Mouse (Mus musculus): ENCODE measurements around the gene Gm20695. TPM values are rescaled to one million over a fixed set of nuclear protein-coding genes. Genes with fewer than 3 reads are reported as not detected.

The Gm20695 gene
- 3.4 and 3.9 TPM in 2 replicates for polyA plus RNA-seq (2015; fragmentation: Nextera tagmentation; extraction: Ambion mirVana)

DNA sequence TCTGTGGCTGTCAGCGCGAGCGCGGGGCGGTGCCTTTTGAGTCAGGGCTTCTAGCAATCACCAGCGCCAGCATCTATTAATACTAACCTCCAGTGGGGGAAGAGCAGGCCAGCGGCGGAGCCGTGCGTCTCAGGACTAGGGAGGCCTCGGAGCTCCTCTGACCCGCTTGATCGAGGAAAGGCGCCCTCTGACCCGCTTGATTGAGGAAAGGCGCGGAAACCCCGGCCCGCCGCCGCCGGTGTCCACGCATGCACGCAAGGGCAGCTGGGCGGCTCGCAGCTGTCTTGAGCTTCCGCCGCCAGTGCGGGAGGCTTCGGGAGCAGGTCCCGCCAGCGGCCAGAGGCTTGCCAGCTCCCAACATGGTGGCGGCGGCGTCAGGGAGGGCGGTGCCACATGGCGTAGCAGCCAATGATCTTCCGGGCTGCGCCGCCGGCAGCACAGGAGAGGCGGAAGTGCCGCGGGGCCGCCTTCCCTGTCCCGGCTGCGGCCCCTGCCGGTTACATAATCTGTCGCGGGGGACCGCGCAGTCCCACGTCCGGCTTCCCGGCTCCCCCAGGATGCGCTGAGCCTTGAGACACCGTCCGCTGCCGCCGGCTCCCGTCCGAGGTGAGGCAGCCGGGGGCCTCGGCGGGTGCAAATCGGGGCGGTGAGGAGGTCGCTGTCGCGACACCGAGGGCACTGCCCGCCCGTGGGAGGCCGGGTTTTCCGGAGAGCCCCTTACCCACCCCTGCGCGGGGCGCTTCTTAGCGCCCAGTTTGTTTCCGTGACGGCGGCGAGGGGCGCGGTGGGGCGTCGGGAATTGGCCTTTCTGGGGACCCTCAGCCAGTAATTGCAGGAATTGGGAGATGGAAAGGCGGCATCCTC lies at the start of gene Gm20695, which contains the start of gene Zfp597:
Gene Gm20695 (plus strand): TSS at position 448 of the 864 bp plus-strand sequence.
Gene Zfp597 (minus strand): TSS at position 361 of the 864 bp plus-strand sequence.
- peaks cover 19% of the 10 kb centered on the region for H3K4me1 ChIP-seq (ENCODE audit: insufficient read depth)
- 2% methylated on average over 81 of the region's 88 CpGs for WGBS (ENCODE audit: insufficient replicate concordance)
- peak within 1 kb of the TSS; percentile 95 for H3K27ac ChIP-seq (ENCODE audit: low read depth)
- H3K4me2 ChIP-seq (ENCODE audit: low read depth, low read length): peak within 1 kb of the TSS; percentile 97
- H3K9ac ChIP-seq (replicated peaks): peak within 1 kb of the TSS; percentile 98
- no peak for TF ChIP-seq EP300 (IDR thresholded peaks at IDR 0.05; ENCODE audit: low read depth)
- TF ChIP-seq CTCF (IDR thresholded peaks at IDR 0.05; ENCODE audit: low read depth): peak; percentile 70
- H3K36me3 ChIP-seq (replicated peaks; ENCODE audit: insufficient read depth, low read length): peaks cover 3% of the 10 kb centered on the region
- no peaks in the 10 kb centered on the region for H3K9me3 ChIP-seq (ENCODE audit: low read length)
- DNase-seq: peak; percentile 96
- no peaks in the 10 kb centered on the region for H3K27me3 ChIP-seq (ENCODE audit: insufficient read depth, low read length)
- ATAC-seq: peak; percentile 97
- H3K4me3 ChIP-seq (ENCODE audit: low read depth, low read length): peak within 1 kb of the TSS; percentile 99

DNA sequence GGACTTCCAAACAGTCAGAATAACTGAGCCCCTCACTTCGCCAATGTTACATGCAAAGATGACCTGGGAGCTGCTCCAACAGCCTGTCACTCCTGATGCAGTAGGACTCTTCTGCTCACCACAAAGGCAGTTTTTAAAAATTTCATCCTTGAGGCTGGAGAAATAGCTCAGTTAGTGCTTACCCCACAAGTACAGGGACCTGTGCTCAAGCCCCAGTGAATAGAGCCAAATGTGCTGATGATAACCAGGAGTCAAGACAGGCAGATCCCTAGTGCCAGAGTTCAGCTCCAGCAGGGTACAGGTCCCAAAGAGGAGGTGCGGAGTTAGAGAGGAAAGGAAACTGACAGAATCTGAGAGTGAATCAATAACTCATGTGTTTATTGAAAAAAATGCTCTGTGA lies 49.0 kb upstream of the Gm20695 start:
- H3K4me2 ChIP-seq (ENCODE audit: low read depth, low read length): no peak overlapping the region
- TF ChIP-seq EP300 (IDR thresholded peaks at IDR 0.05; ENCODE audit: low read depth) (no peak), CTCF (IDR thresholded peaks at IDR 0.05; ENCODE audit: low read depth) (no peak)
- no peaks in the 10 kb centered on the region for H3K9me3 ChIP-seq (ENCODE audit: low read length)
- no peak overlapping the region for H3K9ac ChIP-seq (replicated peaks)
- H3K4me3 ChIP-seq (ENCODE audit: low read depth, low read length): no peak overlapping the region
- H3K4me1 ChIP-seq (ENCODE audit: insufficient read depth): no peaks in the 10 kb centered on the region
- 72% methylated on average over 2 of the region's 2 CpGs for WGBS (ENCODE audit: insufficient replicate concordance)
- DNase-seq: no peak
- no peaks in the 10 kb centered on the region for H3K36me3 ChIP-seq (replicated peaks; ENCODE audit: insufficient read depth, low read length)
- ATAC-seq: no peak
- no peaks in the 10 kb centered on the region for H3K27me3 ChIP-seq (ENCODE audit: insufficient read depth, low read length)
- H3K27ac ChIP-seq (ENCODE audit: low read depth): no peak overlapping the region

DNA sequence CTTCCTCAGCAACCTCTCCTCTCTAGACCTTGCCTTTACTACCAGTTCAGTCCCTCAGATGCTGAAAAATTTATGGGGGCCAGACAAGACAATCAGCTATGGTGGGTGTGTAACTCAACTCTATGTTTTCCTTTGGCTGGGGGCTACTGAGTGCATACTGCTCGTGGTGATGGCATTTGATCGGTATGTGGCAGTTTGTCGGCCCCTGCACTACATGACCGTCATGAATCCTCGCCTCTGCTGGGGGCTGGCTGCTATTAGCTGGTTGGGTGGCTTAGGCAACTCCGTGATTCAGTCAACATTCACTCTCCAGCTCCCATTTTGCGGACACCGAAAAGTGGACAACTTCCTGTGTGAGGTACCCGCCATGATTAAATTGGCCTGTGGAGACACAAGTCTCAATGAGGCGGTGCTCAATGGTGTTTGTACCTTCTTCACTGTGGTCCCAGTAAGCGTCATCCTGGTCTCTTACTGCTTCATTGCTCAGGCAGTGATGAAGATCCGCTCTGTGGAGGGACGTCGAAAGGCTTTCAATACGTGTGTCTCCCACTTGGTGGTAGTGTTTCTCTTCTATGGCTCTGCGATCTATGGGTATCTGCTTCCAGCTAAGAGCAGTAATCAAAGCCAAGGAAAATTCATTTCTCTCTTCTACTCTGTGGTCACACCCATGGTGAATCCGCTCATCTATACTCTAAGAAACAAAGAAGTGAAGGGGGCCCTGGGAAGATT lies 45.1 kb upstream of the Gm20695 start:
- Histone ChIP-seq H3K36me3 (replicated peaks; ENCODE audit: insufficient read depth, low read length) (no peaks in the 10 kb centered on the region), H3K4me1 (ENCODE audit: insufficient read depth) (no peaks in the 10 kb centered on the region), H3K27me3 (ENCODE audit: insufficient read depth, low read length) (no peaks in the 10 kb centered on the region), H3K4me2 (ENCODE audit: low read depth, low read length) (no peak overlapping the region), H3K9ac (replicated peaks) (no peak overlapping the region), H3K4me3 (ENCODE audit: low read depth, low read length) (no peak overlapping the region), H3K9me3 (ENCODE audit: low read length) (no peaks in the 10 kb centered on the region), H3K27ac (ENCODE audit: low read depth) (no peak overlapping the region)
- TF ChIP-seq EP300 (IDR thresholded peaks at IDR 0.05; ENCODE audit: low read depth): no peak
- TF ChIP-seq CTCF (IDR thresholded peaks at IDR 0.05; ENCODE audit: low read depth): peak; percentile 79
- 54% methylated on average over 17 of the region's 17 CpGs for WGBS (ENCODE audit: insufficient replicate concordance)
- DNase-seq (peak; percentile 31), ATAC-seq (peak; percentile 25; the same call in 1 of the 2 replicates)

DNA sequence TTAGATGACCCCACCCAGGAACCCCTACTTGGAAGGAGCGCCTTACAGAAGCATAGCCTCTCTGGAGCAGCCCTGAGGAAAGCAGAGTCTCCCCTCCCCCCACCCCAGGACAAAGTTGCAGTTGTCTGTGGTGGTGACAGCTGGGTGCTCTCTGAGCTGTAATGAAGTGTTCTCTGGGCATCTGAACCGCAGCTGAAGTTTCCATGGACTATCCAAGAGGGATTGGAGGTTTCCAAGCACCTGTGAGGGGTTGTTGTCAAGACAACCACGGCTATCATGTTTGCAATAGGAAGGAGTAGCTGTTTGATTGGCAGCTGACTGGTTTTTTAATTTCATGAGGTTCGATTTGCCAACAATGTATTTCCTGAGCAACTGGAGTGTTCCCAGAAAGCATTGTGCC lies 41.5 kb upstream of the Gm20695 start:
- H3K27ac ChIP-seq (ENCODE audit: low read depth): peak overlapping the region; percentile 84
- WGBS (ENCODE audit: insufficient replicate concordance): 20% methylated on average over 4 of the region's 4 CpGs
- DNase-seq: no peak

DNA sequence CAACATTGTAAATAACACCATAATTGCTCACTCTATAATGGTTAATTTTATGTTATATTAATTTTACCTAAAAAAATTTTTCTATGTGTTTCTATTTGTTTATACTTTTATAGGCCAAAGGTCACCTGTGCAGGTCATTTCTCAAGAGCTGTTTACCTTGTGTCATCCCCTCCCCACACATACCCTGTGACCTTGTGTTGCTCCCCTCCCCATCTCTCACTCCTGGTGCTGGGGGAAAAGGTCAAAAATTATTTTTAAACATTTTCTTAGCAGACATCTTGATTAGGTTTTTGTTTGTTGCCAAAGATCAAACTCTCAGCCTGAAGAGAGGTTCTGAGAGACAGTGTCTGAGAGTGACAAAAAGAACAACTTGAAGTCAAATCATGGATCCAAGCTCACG lies 40.7 kb upstream of the Gm20695 start:
- Histone ChIP-seq H3K9me3 (ENCODE audit: low read length) (no peaks in the 10 kb centered on the region), H3K36me3 (replicated peaks; ENCODE audit: insufficient read depth, low read length) (no peaks in the 10 kb centered on the region), H3K4me1 (ENCODE audit: insufficient read depth) (peaks cover 13% of the 10 kb centered on the region), H3K27me3 (ENCODE audit: insufficient read depth, low read length) (no peaks in the 10 kb centered on the region), H3K27ac (ENCODE audit: low read depth) (peak overlapping the region; percentile 84), H3K4me2 (ENCODE audit: low read depth, low read length) (peak overlapping the region; percentile 49; the same call in 1 of the 2 replicates), H3K9ac (replicated peaks) (no peak overlapping the region), H3K4me3 (ENCODE audit: low read depth, low read length) (no peak overlapping the region)
- TF ChIP-seq EP300 (IDR thresholded peaks at IDR 0.05; ENCODE audit: low read depth) (peak; percentile 45; the same call in 1 of the 2 replicates), CTCF (IDR thresholded peaks at IDR 0.05; ENCODE audit: low read depth) (no peak)
- DNase-seq (no peak), ATAC-seq (no peak; the same call in 1 of the 2 replicates)
- WGBS (ENCODE audit: insufficient replicate concordance): 30% methylated on average over 1 of the region's 1 CpGs

More for the DNA sequence above, 41.5 kb upstream of the Gm20695 start:
- ATAC-seq: no peak
- Histone ChIP-seq H3K9ac (replicated peaks) (no peak overlapping the region), H3K4me2 (ENCODE audit: low read depth, low read length) (peak overlapping the region; percentile 49), H3K9me3 (ENCODE audit: low read length) (no peaks in the 10 kb centered on the region), H3K36me3 (replicated peaks; ENCODE audit: insufficient read depth, low read length) (no peaks in the 10 kb centered on the region), H3K4me1 (ENCODE audit: insufficient read depth) (peaks cover 11% of the 10 kb centered on the region), H3K4me3 (ENCODE audit: low read depth, low read length) (no peak overlapping the region), H3K27me3 (ENCODE audit: insufficient read depth, low read length) (no peaks in the 10 kb centered on the region)
- TF ChIP-seq EP300 (IDR thresholded peaks at IDR 0.05; ENCODE audit: low read depth) (no peak), CTCF (IDR thresholded peaks at IDR 0.05; ENCODE audit: low read depth) (no peak)
